Mouse (Mus musculus) heart, embryonic 13.5 days (tissue): ENCODE measurements around the gene Cradd. TPM values are rescaled to one million over a fixed set of nuclear protein-coding genes. Genes with fewer than 3 reads are reported as not detected.

Experiments
- ATAC-seq: fragments of 200-750 bp; cut with Nextera tagmentation; 2 replicates; pipeline ENCODE4 v1.8.0; 2017; ENCODE audit warnings: moderate TSS enrichment; ENCODE audit not compliant: insufficient number of reproducible peaks, low FRiP score, low TSS enrichment; ENCODE audit errors: extremely low read depth
- H3K27ac ChIP-seq: fragments of 300-500 bp; sonication (generic); replicated peaks from 2 replicates; pipeline ENCODE4 v1.5.1; 2015; ENCODE audit warnings: moderate library complexity, mild to moderate bottlenecking, inconsistent platforms
- H3K27me3 ChIP-seq: fragments of 300-500 bp; sonication (generic); replicated peaks from 2 replicates; pipeline ENCODE4 v1.6.1; 2015; ENCODE audit warnings: mild to moderate bottlenecking, inconsistent platforms
- H3K36me3 ChIP-seq: fragments of 300-500 bp; sonication (generic); 2 replicates; pipeline ENCODE4 v1.6.1; 2015; ENCODE audit warnings: mild to moderate bottlenecking, inconsistent platforms
- H3K4me1 ChIP-seq: fragments of 300-500 bp; sonication (generic); 2 replicates; pipeline ENCODE4 v1.6.1; 2015; ENCODE audit warnings: inconsistent platforms
- H3K4me2 ChIP-seq: fragments of 300-500 bp; sonication (generic); 2 replicates; pipeline ENCODE4 v1.6.1; 2015; ENCODE audit warnings: inconsistent platforms, mild to moderate bottlenecking, moderate library complexity
- H3K4me3 ChIP-seq: fragments of 300-500 bp; sonication (generic); 2 replicates; pipeline ENCODE4 v1.5.1; 2015; ENCODE audit warnings: moderate library complexity, mild to moderate bottlenecking, inconsistent platforms
- H3K9ac ChIP-seq: fragments of 300-500 bp; sonication (generic); 2 replicates; pipeline ENCODE4 v1.6.1; 2015; ENCODE audit warnings: inconsistent platforms, mild to moderate bottlenecking, moderate library complexity
- H3K9me3 ChIP-seq: fragments of 300-500 bp; sonication (generic); 2 replicates; pipeline ENCODE4 v1.6.1; 2016; ENCODE audit warnings: inconsistent platforms
- WGBS: fragments of 180-500 bp; shearing (Covaris S2); methylation state at CpG from one replicate; pipeline ENCODE4 v1.1.7; 2015; ENCODE audit warnings: mixed read lengths; 5-methylcytosine and 5-hydroxymethylcytosine counted together
- polyA plus RNA-seq: library from polyadenylated mRNA; unstranded; fragments of >200 nt; fragmentation: Nextera tagmentation; extraction: Ambion mirVana; gene quantifications from 2 replicates; pipeline ENCODE4 v1.2.1, GENCODE M21; 2015

Cradd gene
- 8.5 and 8.6 TPM in 2 replicates for polyA plus RNA-seq

GRCm38 (mm10) chr10:95323393-95324277, at the start of gene Cradd:
TSS of gene Cradd (minus strand) at chr10:95324133.
- Histone ChIP-seq H3K27me3 (no peaks in the 10 kb centered on the region), H3K4me3 (peak within 1 kb of the TSS; percentile 64), H3K4me2 (peak within 1 kb of the TSS; percentile 81), H3K27ac (peak within 1 kb of the TSS; percentile 96), H3K4me1 (peaks cover 16% of the 10 kb centered on the region), H3K9ac (peak within 1 kb of the TSS; percentile 90), H3K36me3 (no peaks in the 10 kb centered on the region), H3K9me3 (no peaks in the 10 kb centered on the region)
- peak; percentile 78; the same call in 1 of the 2 replicates for ATAC-seq
- under 1% methylated on average over 51 of the region's 51 CpGs for WGBS

DNA sequence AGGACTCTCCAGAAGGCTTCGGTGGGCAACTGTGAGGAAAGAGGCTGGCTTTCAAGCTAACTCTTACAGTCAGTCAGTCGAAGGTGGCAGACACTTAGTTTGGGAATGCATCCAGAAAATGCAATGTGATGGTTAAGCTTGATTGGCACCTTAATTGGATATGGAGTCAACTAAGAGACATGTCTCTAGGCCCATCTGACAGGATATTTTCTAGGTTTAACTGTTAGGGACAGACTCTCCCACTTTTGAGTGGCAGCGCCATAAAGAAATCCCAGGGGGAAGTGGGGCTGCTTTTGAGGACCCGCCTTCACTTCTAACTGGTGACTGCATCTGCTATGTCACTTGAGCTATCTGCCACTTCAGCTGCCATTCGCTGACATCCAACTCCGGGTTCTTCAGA, 49.4 kb upstream of the Cradd start:
- ATAC-seq = no peak
- Histone ChIP-seq H3K4me1 (no peaks in the 10 kb centered on the region), H3K27ac (no peak overlapping the region), H3K9ac (no peak overlapping the region), H3K36me3 (no peaks in the 10 kb centered on the region), H3K9me3 (0 out of 2 replicates have a peak, but pooled peaks cover 3% of the 10 kb centered on the region), H3K4me2 (no peak overlapping the region), H3K4me3 (no peak overlapping the region), H3K27me3 (no peaks in the 10 kb centered on the region)
- WGBS = 74% methylated on average over 6 of the region's 6 CpGs

- no peak for ATAC-seq
- H3K27me3 ChIP-seq = no peaks in the 10 kb centered on the region
- WGBS = 71% methylated on average over 3 of the region's 3 CpGs
Observed at GRCm38 (mm10) chr10:95371942-95372341, 48.0 kb upstream of the Cradd start.

GRCm38 (mm10) chr10:95369190-95369589, 45.3 kb upstream of the Cradd start:
- no peak overlapping the region for H3K9ac ChIP-seq
- H3K27me3 ChIP-seq = no peaks in the 10 kb centered on the region
- H3K4me2 ChIP-seq = no peak overlapping the region
- peaks cover 3% of the 10 kb centered on the region; the same call in 1 of the 2 replicates for H3K9me3 ChIP-seq
- no peaks in the 10 kb centered on the region for H3K36me3 ChIP-seq
- no peak overlapping the region for H3K4me3 ChIP-seq
- no peak for ATAC-seq
- no peaks in the 10 kb centered on the region for H3K4me1 ChIP-seq
- H3K27ac ChIP-seq = no peak overlapping the region

More at GRCm38 (mm10) chr10:95371942-95372341, 48.0 kb upstream of the Cradd start:
- Histone ChIP-seq H3K4me1 (no peaks in the 10 kb centered on the region), H3K36me3 (no peaks in the 10 kb centered on the region), H3K9ac (no peak overlapping the region), H3K4me3 (no peak overlapping the region), H3K4me2 (no peak overlapping the region), H3K9me3 (0 out of 2 replicates have a peak, but pooled peaks cover 3% of the 10 kb centered on the region), H3K27ac (no peak overlapping the region)

DNA sequence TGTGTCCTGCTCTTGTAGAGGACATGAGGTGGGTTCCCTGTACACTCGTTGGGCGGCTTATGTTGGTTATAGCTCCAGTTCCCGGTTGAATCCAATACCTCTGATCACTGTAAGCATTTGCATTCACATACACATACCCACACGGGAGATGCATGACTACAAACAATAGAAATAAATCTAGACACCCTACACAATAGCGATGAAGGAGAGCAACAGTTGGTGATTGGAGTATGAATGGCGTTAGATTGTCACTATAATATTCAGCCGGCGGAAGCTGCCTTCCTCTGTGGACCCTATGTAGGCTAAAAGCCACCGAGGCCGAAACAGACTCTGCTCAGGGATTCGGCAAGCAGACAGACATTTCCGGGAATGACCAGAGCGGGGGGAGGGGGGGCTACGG, 44.2 kb upstream of the Cradd start:
- Histone ChIP-seq H3K9ac (no peak overlapping the region), H3K4me3 (no peak overlapping the region), H3K4me2 (no peak overlapping the region), H3K36me3 (no peaks in the 10 kb centered on the region), H3K4me1 (no peaks in the 10 kb centered on the region), H3K27ac (no peak overlapping the region), H3K9me3 (peaks cover 3% of the 10 kb centered on the region; the same call in 1 of the 2 replicates), H3K27me3 (no peaks in the 10 kb centered on the region)
- WGBS = 86% methylated on average over 14 of the region's 14 CpGs
- no peak for ATAC-seq

DNA sequence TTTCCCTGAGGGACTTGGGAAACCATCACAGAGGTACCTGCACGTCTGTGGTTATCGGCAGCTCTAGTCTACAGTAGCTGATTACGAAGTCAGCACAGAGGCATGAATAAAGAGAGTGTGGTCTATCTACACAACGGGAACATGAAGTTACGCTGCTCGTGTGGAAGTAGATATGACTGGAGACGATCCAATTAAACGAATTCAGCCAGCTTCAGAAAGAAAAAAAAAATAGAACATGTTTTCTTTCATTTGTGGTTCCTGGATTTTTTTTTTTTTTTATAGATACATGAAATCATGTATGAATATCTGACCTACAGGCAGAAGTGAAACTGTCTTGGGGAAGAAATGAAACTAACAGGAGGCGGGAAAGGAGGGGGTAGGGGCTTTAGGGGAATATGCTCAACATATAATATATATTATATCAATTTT, 43.7 kb upstream of the Cradd start:
- H3K27me3 ChIP-seq = no peaks in the 10 kb centered on the region

GRCm38 (mm10) chr10:95367241-95367640, 43.3 kb upstream of the Cradd start:
- ATAC-seq = no peak
- 73% methylated on average over 7 of the region's 7 CpGs for WGBS
- H3K9ac ChIP-seq = no peak overlapping the region
- no peak overlapping the region for H3K27ac ChIP-seq
- H3K4me2 ChIP-seq = no peak overlapping the region
- H3K4me1 ChIP-seq = no peaks in the 10 kb centered on the region
- H3K9me3 ChIP-seq = peaks cover 3% of the 10 kb centered on the region; the same call in 1 of the 2 replicates
- no peaks in the 10 kb centered on the region for H3K27me3 ChIP-seq
- no peaks in the 10 kb centered on the region for H3K36me3 ChIP-seq
- no peak overlapping the region for H3K4me3 ChIP-seq

More for the DNA sequence above, 43.7 kb upstream of the Cradd start:
- H3K9me3 ChIP-seq = peaks cover 3% of the 10 kb centered on the region; the same call in 1 of the 2 replicates
- 75% methylated on average over 9 of the region's 9 CpGs for WGBS
- no peak for ATAC-seq
- no peak overlapping the region for H3K27ac ChIP-seq
- no peaks in the 10 kb centered on the region for H3K36me3 ChIP-seq
- no peak overlapping the region for H3K4me2 ChIP-seq
- no peaks in the 10 kb centered on the region for H3K4me1 ChIP-seq
- H3K4me3 ChIP-seq = no peak overlapping the region
- H3K9ac ChIP-seq = no peak overlapping the region

DNA sequence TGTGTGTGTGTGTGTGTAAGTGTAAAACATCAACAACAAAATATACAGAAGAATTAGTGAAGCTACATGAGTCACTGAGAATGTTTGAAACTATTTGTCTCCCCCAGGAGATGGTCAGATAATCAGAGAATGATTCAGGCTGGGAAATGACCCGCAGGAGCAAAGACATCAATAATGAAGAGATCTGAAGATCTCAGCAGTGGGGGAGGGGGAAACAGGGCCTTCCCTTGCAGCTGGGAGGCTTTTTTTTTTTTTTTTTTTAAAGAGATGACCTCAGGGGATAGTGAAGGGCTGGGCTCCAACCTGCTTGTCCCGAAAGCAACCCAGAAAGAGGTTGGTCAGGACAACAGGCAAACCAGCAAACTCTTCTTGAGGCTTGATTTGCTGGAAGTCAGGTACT, 38.4 kb upstream of the Cradd start:
- 55% methylated on average over 2 of the region's 2 CpGs for WGBS
- no peak overlapping the region for H3K4me3 ChIP-seq
- H3K27ac ChIP-seq = no peak overlapping the region
- H3K4me2 ChIP-seq = no peak overlapping the region
- H3K9me3 ChIP-seq = no peaks in the 10 kb centered on the region; the same call in 1 of the 2 replicates
- H3K4me1 ChIP-seq = no peaks in the 10 kb centered on the region
- no peak for ATAC-seq
- no peak overlapping the region for H3K9ac ChIP-seq
- H3K36me3 ChIP-seq = no peaks in the 10 kb centered on the region
- peaks cover 8% of the 10 kb centered on the region; the same call in 1 of the 2 replicates for H3K27me3 ChIP-seq

DNA sequence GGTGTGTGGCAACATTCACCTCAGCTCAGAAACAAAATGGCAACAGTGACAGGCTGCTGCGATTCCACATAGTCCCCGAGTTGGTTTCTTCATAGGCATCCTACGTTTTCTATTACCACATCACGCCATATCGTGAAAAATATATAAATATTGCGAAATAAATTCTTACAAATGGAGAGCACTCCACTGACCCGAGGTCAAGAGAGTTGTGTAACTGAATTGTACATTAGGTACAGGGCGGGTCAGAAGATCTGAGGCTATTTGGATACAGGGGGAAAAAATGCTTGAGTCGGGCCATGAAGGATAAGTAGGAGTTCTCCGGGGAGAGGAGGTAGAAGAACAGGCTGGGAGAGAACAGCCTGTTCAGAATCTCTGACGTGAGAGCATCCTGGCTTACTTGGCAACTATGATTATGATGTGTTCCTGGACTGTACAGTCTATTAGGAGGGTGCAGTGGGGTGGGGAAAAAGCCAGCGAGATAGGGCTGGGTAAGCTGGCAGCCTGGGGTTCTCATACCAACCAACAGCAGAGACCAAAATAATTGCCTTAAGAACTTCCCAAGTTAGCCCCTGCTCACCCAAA, 37.4 kb upstream of the Cradd start:
- 79% methylated on average over 12 of the region's 12 CpGs for WGBS
- H3K27ac ChIP-seq = no peak overlapping the region
- ATAC-seq = no peak
- H3K4me3 ChIP-seq = no peak overlapping the region
- H3K4me2 ChIP-seq = no peak overlapping the region
- H3K9ac ChIP-seq = no peak overlapping the region
- H3K27me3 ChIP-seq = peaks cover 8% of the 10 kb centered on the region; the same call in 1 of the 2 replicates
- no peaks in the 10 kb centered on the region for H3K4me1 ChIP-seq
- H3K36me3 ChIP-seq = no peaks in the 10 kb centered on the region
- no peaks in the 10 kb centered on the region; the same call in 1 of the 2 replicates for H3K9me3 ChIP-seq

DNA sequence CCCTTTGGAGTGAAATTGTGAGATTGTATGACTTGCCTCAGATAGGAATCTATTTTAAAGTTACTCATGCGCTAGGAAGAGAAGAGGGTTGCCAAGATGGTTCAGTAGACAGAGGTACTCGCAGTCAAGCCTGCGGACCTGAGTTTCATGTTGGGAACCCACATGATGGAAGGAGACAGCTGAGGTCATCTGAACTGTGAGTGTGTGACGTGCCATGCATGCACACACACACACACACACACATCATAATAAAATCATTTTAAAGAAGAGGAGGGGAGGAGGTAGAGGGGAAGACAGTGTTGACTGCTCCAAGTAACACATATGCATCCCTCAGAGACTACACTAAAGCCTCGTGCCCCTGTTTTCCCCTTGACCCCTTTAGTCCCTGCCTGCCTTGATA, 36.1 kb upstream of the Cradd start:
- no peak overlapping the region for H3K4me2 ChIP-seq
- 77% methylated on average over 5 of the region's 5 CpGs for WGBS
- no peak for ATAC-seq

DNA sequence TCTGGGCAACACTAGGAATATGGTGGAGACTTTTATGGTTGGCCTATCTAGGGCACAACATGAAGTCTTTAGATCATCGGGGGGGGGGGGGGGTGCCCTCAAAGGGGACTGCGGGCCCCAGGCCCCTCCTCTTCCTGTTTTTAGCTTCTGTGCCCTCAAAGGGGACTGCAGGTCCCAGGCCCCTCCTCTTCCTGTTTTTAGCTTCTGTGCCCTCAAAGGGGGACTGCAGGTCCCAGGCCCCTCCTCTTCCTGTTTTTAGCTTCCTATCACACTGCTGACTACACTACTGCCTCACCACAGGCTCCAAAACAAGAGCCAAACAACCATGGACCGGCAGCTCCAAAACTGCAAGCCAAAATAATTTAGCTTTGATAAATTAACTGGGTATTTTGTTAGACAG, 33.8 kb upstream of the Cradd start:
- H3K9me3 ChIP-seq = no peaks in the 10 kb centered on the region
- no peak overlapping the region for H3K9ac ChIP-seq
- no peak overlapping the region for H3K4me3 ChIP-seq
- peaks cover 8% of the 10 kb centered on the region for H3K27me3 ChIP-seq
- no peaks in the 10 kb centered on the region for H3K36me3 ChIP-seq
- H3K4me2 ChIP-seq = no peak overlapping the region
- no peak overlapping the region for H3K27ac ChIP-seq
- 81% methylated on average over 3 of the region's 3 CpGs for WGBS
- no peak for ATAC-seq
- H3K4me1 ChIP-seq = no peaks in the 10 kb centered on the region

More for the DNA sequence above, 36.1 kb upstream of the Cradd start:
- no peak overlapping the region for H3K4me3 ChIP-seq
- no peak overlapping the region for H3K9ac ChIP-seq
- peaks cover 8% of the 10 kb centered on the region for H3K27me3 ChIP-seq
- H3K9me3 ChIP-seq = no peaks in the 10 kb centered on the region; the same call in 1 of the 2 replicates
- H3K36me3 ChIP-seq = no peaks in the 10 kb centered on the region
- H3K4me1 ChIP-seq = no peaks in the 10 kb centered on the region
- H3K27ac ChIP-seq = no peak overlapping the region
